Mouse (Mus musculus) C2C12 (cell line): ENCODE measurements around the gene Olfr351.

Experiments used
- CEBPB ChIP-seq: IDR thresholded peaks from one replicate; pipeline ENCODE4 v1.6.1; 2011; ENCODE audit warnings: low read depth, mild to moderate bottlenecking, control low read depth, moderate library complexity
- CTCF ChIP-seq: IDR thresholded peaks from one replicate; pipeline ENCODE4 v1.5.1; 2011; ENCODE audit not compliant: control insufficient read depth, insufficient read depth, insufficient read length
- FOSL1 ChIP-seq: IDR thresholded peaks from one replicate; pipeline ENCODE4 v1.8.0; 2011; ENCODE audit warnings: mild to moderate bottlenecking, low read length; ENCODE audit not compliant: poor library complexity, insufficient read depth, severe bottlenecking
- MAX ChIP-seq: IDR thresholded peaks from one replicate; pipeline ENCODE4 v1.6.1; 2011; ENCODE audit warnings: mild to moderate bottlenecking, control low read depth
- MYOD1 ChIP-seq: IDR thresholded peaks from one replicate; pipeline ENCODE4 v1.6.1; 2011; ENCODE audit warnings: low read depth; ENCODE audit not compliant: control insufficient read depth, insufficient read length
- MYOG ChIP-seq: IDR thresholded peaks from one replicate; pipeline ENCODE4 v1.6.1; 2011; ENCODE audit not compliant: control insufficient read depth, insufficient read length; ENCODE audit errors: extremely low read depth
- USF1 ChIP-seq: IDR thresholded peaks from one replicate; pipeline ENCODE4 v1.6.1; 2011; ENCODE audit warnings: low read depth, mild to moderate bottlenecking, control low read depth, moderate library complexity

GRCm38 (mm10) chr2:36868160-36868559 is 5.7 kb upstream of the Olfr351 start, which contains the start of gene Olfr352:
- TF ChIP-seq CTCF (no peak), MAX (no peak), USF1 (no peak), CEBPB (no peak), MYOG (no peak), MYOD1 (no peak), FOSL1 (no peak)
